Mouse (Mus musculus) stomach, embryonic 14.5 days (tissue): Measurements from ENCODE around the gene Ankrd24. TPM values are rescaled to one million over a fixed set of nuclear protein-coding genes. Genes with fewer than 3 reads are reported as not detected.

Experiments used
- ATAC-seq: fragments of 200-750 bp; cut with Nextera tagmentation; 2 replicates; pipeline ENCODE4 v1.8.0; 2017; ENCODE audit warnings: low read depth, moderate TSS enrichment; ENCODE audit not compliant: insufficient number of reproducible peaks, insufficient read depth, low FRiP score
- H3K27ac ChIP-seq: fragments of 300-500 bp; sonication (generic); 2 replicates; pipeline ENCODE4 v1.5.1; 2014; ENCODE audit warnings: mild to moderate bottlenecking, low read length, moderate library complexity, mixed read lengths
- H3K27me3 ChIP-seq: fragments of 300-500 bp; sonication (generic); 2 replicates; pipeline ENCODE4 v1.6.1; 2014; ENCODE audit warnings: low read length, control low read depth, mixed read lengths; ENCODE audit not compliant: control insufficient read depth, insufficient read depth
- H3K36me3 ChIP-seq: fragments of 300-500 bp; sonication (generic); 2 replicates; pipeline ENCODE4 v1.6.1; 2014; ENCODE audit warnings: mild to moderate bottlenecking, control low read depth, low read length, moderate library complexity, mixed read lengths; ENCODE audit not compliant: control insufficient read depth, insufficient read depth
- H3K4me1 ChIP-seq: fragments of 300-500 bp; sonication (generic); 2 replicates; pipeline ENCODE4 v1.6.1; 2014; ENCODE audit warnings: low read length, control low read depth, mixed read lengths; ENCODE audit not compliant: control insufficient read depth, insufficient read depth
- H3K4me2 ChIP-seq: fragments of 300-500 bp; sonication (generic); replicated peaks from 2 replicates; pipeline ENCODE4 v1.6.1; 2014; ENCODE audit warnings: low read depth, low read length, control low read depth
- H3K4me3 ChIP-seq: fragments of 300-500 bp; sonication (generic); 2 replicates; pipeline ENCODE4 v1.5.1; 2014; ENCODE audit warnings: low read depth, low read length, control low read depth
- H3K9ac ChIP-seq: fragments of 300-500 bp; sonication (generic); replicated peaks from 2 replicates; pipeline ENCODE4 v1.6.1; 2014; ENCODE audit warnings: low read depth, mild to moderate bottlenecking, control low read depth, low read length, moderate library complexity, mixed read lengths
- H3K9me3 ChIP-seq: fragments of 300-500 bp; sonication (generic); 2 replicates; pipeline ENCODE4 v1.6.1; 2016; ENCODE audit warnings: low read depth, low read length, control low read depth; ENCODE audit not compliant: control insufficient read depth
- WGBS: fragments of 180-500 bp; shearing (Covaris S2); extraction: QIAGEN DNeasy Blood & Tissue Kit; methylation state at CpG from one replicate; pipeline ENCODE4 v1.1.7; 2014; 5-methylcytosine and 5-hydroxymethylcytosine counted together
- polyA plus RNA-seq: library from polyadenylated mRNA; unstranded; fragments of >200 nt; fragmentation: Nextera tagmentation; extraction: Ambion mirVana; gene quantifications from 2 replicates; pipeline ENCODE4 v1.2.1, GENCODE M21; 2014

The Ankrd24 gene
- polyA plus RNA-seq, 1 experiment from 2014 or later, result 9.1 TPM

DNA sequence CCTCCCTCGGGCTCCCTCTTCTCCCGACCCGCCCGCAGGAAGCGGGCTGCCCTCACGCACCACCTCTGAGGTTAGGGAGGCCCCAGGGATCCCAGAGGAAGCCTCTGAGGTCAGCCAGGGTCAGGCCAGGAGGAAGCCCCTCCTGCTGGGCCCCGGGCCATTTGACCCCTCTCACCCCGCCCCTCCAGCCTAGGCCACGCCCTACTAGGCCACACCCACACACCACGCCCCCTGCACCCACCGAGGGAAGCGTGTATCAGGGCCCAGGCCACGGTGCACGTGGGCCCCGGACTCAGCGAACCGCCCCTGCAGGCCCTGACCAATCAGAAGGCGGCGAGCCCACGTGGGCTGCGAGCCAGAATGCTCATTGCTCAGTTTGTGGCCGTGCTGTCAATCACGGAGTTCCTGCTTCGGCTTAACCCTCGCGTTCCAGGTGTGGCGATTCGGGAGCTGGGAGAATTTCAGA lies 27.6 kb upstream of the Ankrd24 start, which contains the start of gene Tle6:
Gene Tle6, minus strand, starts transcription at position 336 of the 466 bp plus-strand sequence.
- Histone ChIP-seq H3K27me3 (no peaks in the 10 kb centered on the region), H3K9ac (no peak within 1 kb of the TSS), H3K4me1 (peaks cover 34% of the 10 kb centered on the region), H3K36me3 (no peaks in the 10 kb centered on the region), H3K4me3 (no peak within 1 kb of the TSS), H3K9me3 (no peaks in the 10 kb centered on the region), H3K27ac (peak within 1 kb of the TSS; percentile 67; the same call in 1 of the 2 replicates), H3K4me2 (peak within 1 kb of the TSS; percentile 22)
- WGBS, result under 1% methylated on average over 28 of the region's 28 CpGs
- ATAC-seq, result peak; percentile 89

- Histone ChIP-seq H3K9ac (no peak overlapping the region), H3K27me3 (no peaks in the 10 kb centered on the region), H3K4me1 (peaks cover 27% of the 10 kb centered on the region), H3K27ac (peak overlapping the region; percentile 67; the same call in 1 of the 2 replicates), H3K4me3 (no peak overlapping the region), H3K4me2 (peak overlapping the region; percentile 22; the same call in 1 of the 2 replicates), H3K36me3 (no peaks in the 10 kb centered on the region), H3K9me3 (no peaks in the 10 kb centered on the region)
- ATAC-seq, result no peak
- WGBS, result 26% methylated on average over 7 of the region's 7 CpGs
These were observed 26.9 kb upstream of the Ankrd24 start for GRCm38 (mm10) chr10:81601396-81601905.

- H3K36me3 ChIP-seq, result no peaks in the 10 kb centered on the region
- no peak overlapping the region for H3K27ac ChIP-seq
- 28% methylated on average over 4 of the region's 4 CpGs for WGBS
- no peak for ATAC-seq
- H3K4me2 ChIP-seq, result no peak overlapping the region
- H3K4me3 ChIP-seq, result no peak overlapping the region
- H3K9ac ChIP-seq, result no peak overlapping the region
- H3K27me3 ChIP-seq, result no peaks in the 10 kb centered on the region
- H3K4me1 ChIP-seq, result peaks cover 17% of the 10 kb centered on the region
- H3K9me3 ChIP-seq, result no peaks in the 10 kb centered on the region
These were observed 25.6 kb upstream of the Ankrd24 start for GRCm38 (mm10) chr10:81602741-81603151.

DNA sequence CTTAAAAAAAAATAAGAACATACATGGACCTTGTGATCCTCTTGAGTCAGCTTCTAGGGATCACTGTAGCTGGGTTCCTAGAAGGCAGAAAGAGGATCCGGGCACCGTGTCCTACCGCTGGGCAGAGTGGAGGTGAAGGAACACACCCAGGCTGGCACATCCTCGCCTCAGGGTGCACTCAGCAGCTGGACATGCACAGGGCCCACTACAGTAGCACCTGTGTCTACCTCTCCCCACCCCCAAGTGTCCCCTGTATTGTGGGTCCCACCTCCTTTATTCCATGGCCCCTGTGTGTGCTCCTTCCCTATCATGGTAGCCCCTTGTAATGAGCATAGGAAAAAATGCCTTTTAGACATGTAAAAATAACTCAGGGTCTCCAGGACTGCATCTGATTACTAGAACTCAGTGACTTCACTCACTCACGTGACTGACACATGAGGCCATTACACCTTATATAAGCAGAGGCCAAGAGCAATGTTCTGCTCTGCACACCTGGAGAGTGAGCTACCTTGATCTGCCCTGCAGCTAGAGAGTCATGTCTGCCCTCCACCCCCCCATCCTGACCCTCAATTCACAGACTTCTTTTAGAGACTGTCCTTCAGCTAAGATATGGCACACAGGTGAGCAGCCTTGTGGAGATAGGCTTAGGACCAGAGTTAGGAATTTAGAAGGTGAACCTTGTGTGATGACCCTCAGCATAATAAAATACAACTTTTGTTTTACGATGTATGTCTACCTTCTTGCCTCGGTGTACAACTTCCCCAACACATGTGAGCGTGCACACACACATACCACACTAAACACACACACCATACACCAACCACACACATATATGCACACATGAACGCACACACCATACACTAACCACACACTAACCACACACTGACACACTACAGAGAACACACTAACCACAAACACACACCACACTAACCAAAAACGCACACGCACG lies 24.0 kb upstream of the Ankrd24 start:
- Histone ChIP-seq H3K27ac (no peak overlapping the region), H3K4me1 (peaks cover 13% of the 10 kb centered on the region), H3K4me3 (no peak overlapping the region), H3K9me3 (no peaks in the 10 kb centered on the region), H3K27me3 (no peaks in the 10 kb centered on the region), H3K9ac (no peak overlapping the region), H3K4me2 (peak overlapping the region; percentile 69), H3K36me3 (no peaks in the 10 kb centered on the region)
- 72% methylated on average over 12 of the region's 12 CpGs for WGBS
- ATAC-seq, result no peak

GRCm38 (mm10) chr10:81604968-81605665 lies 23.2 kb upstream of the Ankrd24 start:
- 19% methylated on average over 29 of the region's 29 CpGs for WGBS
- peak; percentile 14; the same call in 1 of the 2 replicates for ATAC-seq
- H3K9ac ChIP-seq, result peak overlapping the region; percentile 33; the same call in 1 of the 2 replicates
- peak overlapping the region; percentile 49 for H3K4me3 ChIP-seq
- H3K27me3 ChIP-seq, result no peaks in the 10 kb centered on the region
- no peaks in the 10 kb centered on the region for H3K9me3 ChIP-seq
- H3K4me1 ChIP-seq, result peaks cover 11% of the 10 kb centered on the region
- peak overlapping the region; percentile 91 for H3K27ac ChIP-seq
- no peaks in the 10 kb centered on the region for H3K36me3 ChIP-seq
- peak overlapping the region; percentile 69 for H3K4me2 ChIP-seq

- peak overlapping the region; percentile 33; the same call in 1 of the 2 replicates for H3K9ac ChIP-seq
- peak overlapping the region; percentile 49 for H3K4me3 ChIP-seq
- no peak for ATAC-seq
- H3K4me1 ChIP-seq, result peaks cover 10% of the 10 kb centered on the region
- H3K4me2 ChIP-seq, result peak overlapping the region; percentile 69
- H3K27me3 ChIP-seq, result no peaks in the 10 kb centered on the region
- 3% methylated on average over 14 of the region's 14 CpGs for WGBS
- no peaks in the 10 kb centered on the region for H3K36me3 ChIP-seq
- H3K27ac ChIP-seq, result peak overlapping the region; percentile 91
- no peaks in the 10 kb centered on the region for H3K9me3 ChIP-seq
These were observed 22.7 kb upstream of the Ankrd24 start for GRCm38 (mm10) chr10:81605666-81605973.

- peak within 1 kb of the TSS; percentile 94 for H3K4me2 ChIP-seq
- under 1% methylated on average over 39 of the region's 39 CpGs for whole genome bisulfite sequencing
- peak; percentile 89 for ATAC-seq
- H3K27me3 ChIP-seq, result no peaks in the 10 kb centered on the region
- peak within 1 kb of the TSS; percentile 91 for H3K27ac ChIP-seq
- peak within 1 kb of the TSS; percentile 33; the same call in 1 of the 2 replicates for H3K9ac ChIP-seq
- no peaks in the 10 kb centered on the region; the same call in 1 of the 2 replicates for H3K9me3 ChIP-seq
- peaks cover 9% of the 10 kb centered on the region for H3K4me1 ChIP-seq
- peak within 1 kb of the TSS; percentile 49 for H3K4me3 ChIP-seq
- H3K36me3 ChIP-seq, result no peaks in the 10 kb centered on the region
These were observed 22.2 kb upstream of the Ankrd24 start, which contains the start of gene BC025920 for GRCm38 (mm10) chr10:81605974-81606751. TSS of gene BC025920 (plus strand) at chr10:81606270.
